Mouse (Mus musculus) liver, adult 2 months (tissue): ENCODE data around the gene Slc9a4. TPM values are rescaled to one million over a fixed set of nuclear protein-coding genes. Genes with fewer than 3 reads are reported as not detected.

ENCODE experiments used
- DNase-seq: peaks from one replicate; pipeline ENCODE4 v3.0.0-alpha.2; 2011; ENCODE audit warnings: low read depth, low spot score; ENCODE audit errors: extremely low read depth
- H3K27ac ChIP-seq: fragments of 200-500 bp; replicated peaks from 2 replicates; pipeline ENCODE4 v1.5.1; 2012; ENCODE audit warnings: low read depth, mild to moderate bottlenecking, control low read depth, inconsistent platforms, low read length; ENCODE audit not compliant: insufficient read depth
- H3K27me3 ChIP-seq: fragments of 200-500 bp; 2 replicates; pipeline ENCODE4 v1.6.1; 2012; ENCODE audit warnings: mild to moderate bottlenecking, moderate library complexity, low read length, inconsistent platforms; ENCODE audit not compliant: control insufficient read depth, insufficient read depth
- H3K36me3 ChIP-seq: fragments of 200-500 bp; 2 replicates; pipeline ENCODE4 v1.6.1; 2012; ENCODE audit warnings: low read length, inconsistent platforms; ENCODE audit not compliant: control insufficient read depth, insufficient read depth
- H3K4me1 ChIP-seq: fragments of 200-500 bp; 2 replicates; pipeline ENCODE4 v1.6.1; 2011; ENCODE audit warnings: low read length; ENCODE audit not compliant: control insufficient read depth, insufficient read depth
- H3K4me3 ChIP-seq: fragments of 200-500 bp; 2 replicates; pipeline ENCODE4 v1.5.1; 2011; ENCODE audit warnings: low read depth, mild to moderate bottlenecking, control low read depth, low read length, moderate library complexity; ENCODE audit not compliant: insufficient read depth
- H3K79me2 ChIP-seq: fragments of 200-500 bp; 2 replicates; pipeline ENCODE4 v1.6.1; 2012; ENCODE audit warnings: inconsistent platforms, mild to moderate bottlenecking, low read length, moderate library complexity; ENCODE audit not compliant: control insufficient read depth, insufficient read depth
- H3K9ac ChIP-seq: fragments of 200-500 bp; 2 replicates; pipeline ENCODE4 v1.6.1; 2012; ENCODE audit warnings: low read depth, mild to moderate bottlenecking, control low read depth, inconsistent platforms, low read length
- CTCF ChIP-seq: fragments of 200-500 bp; IDR thresholded peaks from 2 replicates; pipeline ENCODE4 v1.5.1; 2011; ENCODE audit warnings: low read depth, low read length, control low read depth
- POLR2A ChIP-seq: fragments of 200-500 bp; IDR thresholded peaks from 2 replicates; pipeline ENCODE4 v1.6.1; 2011; ENCODE audit warnings: low read length, control low read depth; ENCODE audit not compliant: insufficient read depth; ENCODE audit errors: extremely low read depth
- WGBS: fragments of 180-500 bp; shearing (Covaris S2); methylation state at CpG from one replicate; pipeline ENCODE4 v1.1.7; 2018; 5-methylcytosine and 5-hydroxymethylcytosine counted together
- polyA plus RNA-seq: library from polyadenylated mRNA; depleted of rRNA; stranded (reverse); fragments of >200 nt; gene quantifications from 2 replicates; pipeline ENCODE4 v1.2.3, GENCODE M21; 2012
- total RNA-seq: library from RNA; depleted of rRNA; stranded (reverse); fragments of >200 nt; gene quantifications from 2 replicates; pipeline ENCODE4 v1.2.3, GENCODE M21; 2014

The Slc9a4 gene
- total and polyA plus RNA-seq, 2 experiments = 0.18 TPM; not detected in 1

DNA sequence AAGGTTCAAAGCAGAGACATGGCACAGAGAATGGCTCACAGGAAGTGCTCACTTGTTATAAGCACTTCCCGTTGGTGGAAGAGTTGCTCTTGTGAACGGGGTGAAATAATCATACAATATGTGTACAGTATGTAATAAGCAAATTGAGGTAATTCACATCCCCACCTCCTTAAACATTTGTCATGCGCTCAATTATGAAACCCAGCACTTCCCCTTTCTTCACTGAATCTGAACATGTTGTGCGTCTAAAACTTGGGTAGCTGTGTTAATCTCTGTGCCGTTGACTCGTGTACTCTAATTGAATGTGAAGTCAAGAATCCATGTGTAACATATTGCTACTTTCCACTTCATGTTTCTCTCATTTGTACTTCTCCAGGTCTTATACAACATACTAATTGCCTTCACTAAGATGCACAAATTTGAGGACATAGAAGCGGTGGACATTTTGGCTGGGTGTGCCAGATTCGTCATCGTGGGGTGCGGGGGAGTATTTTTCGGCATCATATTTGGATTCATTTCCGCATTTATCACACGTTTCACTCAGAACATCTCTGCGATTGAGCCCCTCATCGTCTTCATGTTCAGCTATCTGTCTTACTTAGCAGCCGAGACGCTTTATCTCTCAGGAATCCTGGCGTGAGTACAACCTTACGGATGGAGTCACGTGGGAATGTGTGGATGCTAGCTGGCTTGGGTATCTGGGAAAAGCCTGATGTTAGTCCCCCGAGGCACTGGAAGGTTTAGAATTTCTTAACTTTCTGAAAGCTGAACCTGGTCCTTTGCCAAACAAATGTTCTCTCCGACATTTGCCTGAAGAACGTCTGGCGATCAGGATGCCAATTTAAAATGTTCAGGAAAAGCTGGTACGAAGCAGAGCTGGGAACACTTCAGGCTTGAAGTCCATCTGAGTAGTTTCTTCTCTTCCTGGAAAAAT, 20.8 kb downstream of the Slc9a4 start:
- Histone ChIP-seq H3K27ac (no peak overlapping the region), H3K9ac (no peak overlapping the region), H3K4me3 (no peak overlapping the region), H3K27me3 (no peaks in the 10 kb centered on the region), H3K79me2 (no peaks in the 10 kb centered on the region), H3K36me3 (no peaks in the 10 kb centered on the region), H3K4me1 (no peaks in the 10 kb centered on the region)
- WGBS = 85% methylated on average over 25 of the region's 25 CpGs
- TF ChIP-seq POLR2A (no peak), CTCF (no peak)
- DNase-seq = no peak

DNA sequence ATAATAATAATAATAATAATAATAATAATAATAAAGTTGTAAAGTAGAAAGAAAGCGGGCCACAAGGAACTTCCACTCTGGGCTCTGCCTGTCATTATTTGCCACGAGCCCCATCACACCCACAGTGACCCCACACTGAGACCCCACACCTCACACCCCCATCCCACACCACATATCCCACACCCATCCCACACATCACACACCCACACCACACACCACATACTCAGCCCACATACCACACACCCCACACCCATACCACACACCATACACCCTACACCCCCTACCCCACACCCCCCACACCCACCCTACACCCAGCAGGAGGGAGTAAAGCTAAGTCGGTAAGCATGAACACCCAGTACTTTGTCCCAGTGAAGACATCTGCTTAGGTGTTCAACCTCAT, 21.6 kb downstream of the Slc9a4 start:
- WGBS = 67% methylated on average over 3 of the region's 3 CpGs
- Histone ChIP-seq H3K27me3 (no peaks in the 10 kb centered on the region), H3K79me2 (no peaks in the 10 kb centered on the region), H3K4me3 (no peak overlapping the region), H3K36me3 (no peaks in the 10 kb centered on the region), H3K9ac (no peak overlapping the region), H3K4me1 (no peaks in the 10 kb centered on the region), H3K27ac (no peak overlapping the region)
- no peak for DNase-seq
- TF ChIP-seq CTCF (no peak), POLR2A (no peak)

DNA sequence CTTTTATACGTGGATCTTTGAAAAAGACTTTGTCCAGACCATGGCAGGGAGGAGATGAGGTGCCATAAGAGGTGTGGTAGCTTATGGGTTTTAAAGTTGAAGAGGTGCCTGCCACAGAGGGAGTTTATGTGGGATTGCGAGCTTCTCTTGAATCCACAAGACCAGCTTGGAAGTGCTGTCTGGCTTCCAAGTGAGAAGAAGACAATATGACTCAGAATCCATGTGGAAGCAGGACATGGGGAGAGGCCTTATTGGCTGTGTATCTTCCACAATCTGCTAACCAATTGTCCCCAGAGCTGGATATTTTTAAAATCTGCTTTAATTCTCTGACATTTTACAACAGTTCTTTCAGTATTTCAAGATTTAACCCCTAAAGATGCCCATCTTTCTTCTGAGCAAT, 33.3 kb downstream of the Slc9a4 start:
- no peaks in the 10 kb centered on the region for H3K79me2 ChIP-seq
- no peak for DNase-seq
- H3K27me3 ChIP-seq = no peaks in the 10 kb centered on the region
- no peaks in the 10 kb centered on the region for H3K36me3 ChIP-seq
- WGBS = 82% methylated on average over 2 of the region's 2 CpGs
- no peak overlapping the region for H3K27ac ChIP-seq
- no peak overlapping the region for H3K4me3 ChIP-seq
- TF ChIP-seq POLR2A (no peak), CTCF (no peak)
- H3K9ac ChIP-seq = no peak overlapping the region
- H3K4me1 ChIP-seq = no peaks in the 10 kb centered on the region

DNA sequence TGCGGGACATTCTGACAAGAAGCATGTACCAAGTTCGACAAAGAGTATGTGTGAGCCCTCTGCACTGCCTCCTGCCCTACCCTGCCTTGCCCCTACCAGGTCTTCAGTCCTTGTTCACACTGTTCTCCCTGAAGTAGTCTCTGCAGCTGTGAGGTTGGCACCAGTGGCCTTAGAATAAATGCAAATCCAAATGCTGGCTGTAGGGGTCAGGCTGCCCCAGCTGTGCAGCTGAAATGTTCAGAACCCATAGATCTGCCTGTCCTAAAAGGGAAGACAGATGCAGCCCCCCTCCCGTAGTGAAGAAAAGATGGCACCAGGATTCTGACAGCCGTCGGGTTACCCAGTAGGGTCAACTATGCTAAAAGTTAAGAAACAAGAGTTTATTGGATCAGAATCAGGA, 39.2 kb downstream of the Slc9a4 start:
- Histone ChIP-seq H3K4me1 (no peaks in the 10 kb centered on the region), H3K27me3 (no peaks in the 10 kb centered on the region), H3K27ac (no peak overlapping the region), H3K79me2 (no peaks in the 10 kb centered on the region), H3K36me3 (no peaks in the 10 kb centered on the region), H3K9ac (no peak overlapping the region), H3K4me3 (no peak overlapping the region)
- TF ChIP-seq POLR2A (no peak), CTCF (no peak)
- 73% methylated on average over 5 of the region's 5 CpGs for WGBS
- DNase-seq = no peak

DNA sequence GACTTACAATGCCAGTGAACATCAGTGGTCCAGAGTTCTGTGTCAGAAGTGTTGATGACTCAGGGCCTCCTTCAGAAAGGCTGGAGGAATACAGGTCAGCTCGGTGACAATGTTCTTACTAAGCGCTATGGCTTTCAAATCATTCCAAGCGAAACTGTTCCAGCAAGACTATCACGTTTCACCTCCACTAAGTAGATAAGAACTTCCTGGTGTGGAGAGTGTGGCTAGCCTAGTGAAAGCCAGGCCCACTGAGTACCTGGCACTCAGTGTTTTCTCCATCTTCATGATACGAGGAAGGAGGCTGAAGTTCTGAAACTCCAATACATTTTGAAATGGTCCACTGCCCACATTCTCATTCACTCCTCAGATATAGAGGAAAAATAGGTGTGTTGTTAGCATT, 40.0 kb downstream of the Slc9a4 start:
- WGBS = 55% methylated on average over 5 of the region's 5 CpGs
- H3K27ac ChIP-seq = no peak overlapping the region
- H3K4me1 ChIP-seq = no peaks in the 10 kb centered on the region
- no peaks in the 10 kb centered on the region for H3K79me2 ChIP-seq
- TF ChIP-seq POLR2A (no peak), CTCF (no peak)
- H3K4me3 ChIP-seq = no peak overlapping the region
- no peaks in the 10 kb centered on the region for H3K27me3 ChIP-seq
- H3K36me3 ChIP-seq = no peaks in the 10 kb centered on the region
- no peak for DNase-seq
- H3K9ac ChIP-seq = no peak overlapping the region

DNA sequence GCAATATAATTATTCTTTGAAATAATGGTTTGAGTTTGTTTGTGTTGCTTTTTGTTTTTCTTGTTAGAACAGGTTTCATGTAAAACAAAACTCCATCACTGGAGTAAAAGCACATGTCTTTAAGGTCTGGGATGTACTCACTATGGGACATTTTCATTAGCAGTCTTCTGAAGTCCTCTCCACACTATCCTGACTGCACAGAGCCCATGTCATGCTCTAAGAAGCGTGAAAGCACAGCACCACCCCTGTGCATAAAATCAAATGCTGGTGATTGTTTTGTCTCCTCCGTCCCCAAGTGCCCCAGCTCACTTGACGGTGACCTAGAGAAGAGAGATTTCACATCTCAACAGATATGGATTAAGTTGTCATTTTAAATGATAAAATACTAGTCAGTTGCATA, 45.1 kb downstream of the Slc9a4 start:
- no peaks in the 10 kb centered on the region for H3K36me3 ChIP-seq
- TF ChIP-seq CTCF = no peak
- no peak for TF ChIP-seq POLR2A
- H3K27ac ChIP-seq = no peak overlapping the region
- DNase-seq = no peak
- no peaks in the 10 kb centered on the region for H3K79me2 ChIP-seq
- H3K27me3 ChIP-seq = no peaks in the 10 kb centered on the region
- no peak overlapping the region for H3K9ac ChIP-seq
- no peaks in the 10 kb centered on the region for H3K4me1 ChIP-seq
- 74% methylated on average over 3 of the region's 3 CpGs for WGBS
- no peak overlapping the region for H3K4me3 ChIP-seq
